Mouse (Mus musculus): ENCODE results near the gene Metap1d.

The Metap1d gene

DNA sequence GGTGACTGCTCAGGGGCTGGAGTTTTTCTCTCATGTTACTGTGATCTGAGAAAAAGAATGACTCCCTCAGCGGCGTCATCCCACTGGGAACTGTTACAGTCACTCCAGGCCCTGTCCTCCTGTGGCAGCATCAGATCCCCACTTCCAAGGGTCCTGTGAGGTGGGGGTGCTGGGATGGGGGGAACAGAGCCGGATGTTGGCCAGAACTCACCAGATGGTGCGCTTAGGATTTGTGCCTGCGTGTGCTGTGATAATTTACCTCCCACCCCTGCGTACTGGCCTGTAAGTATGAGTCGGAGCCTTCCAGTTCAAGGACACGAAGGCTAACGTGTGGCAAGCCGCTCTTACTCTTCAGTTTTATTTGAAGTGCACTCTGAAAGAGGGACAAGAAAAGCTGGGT is 22.2 kb downstream of the Metap1d start:
- no peak for DNase-seq (ENCODE audit: low read depth, low spot score)

DNA sequence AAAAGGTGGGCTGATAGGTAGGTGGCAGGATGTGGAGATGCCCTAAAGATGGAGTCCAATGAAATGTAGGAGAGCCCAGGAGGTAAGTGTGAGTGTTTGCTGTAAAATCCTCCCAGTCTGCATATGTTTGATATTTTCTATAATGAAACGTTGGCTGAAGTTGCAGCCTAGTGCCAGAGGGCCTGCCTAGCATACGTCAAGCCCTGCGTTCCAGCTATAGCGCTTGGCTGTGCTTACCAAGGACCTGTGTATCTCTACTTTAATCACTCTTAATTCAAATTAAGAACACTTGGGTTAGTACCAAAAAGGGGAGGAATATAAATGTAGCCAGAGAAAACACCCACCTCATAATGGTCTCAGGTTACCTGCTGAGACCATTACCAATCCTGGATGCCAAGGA is 22.7 kb downstream of the Metap1d start:
- no peak for DNase-seq (ENCODE audit: low read depth, low spot score)

DNA sequence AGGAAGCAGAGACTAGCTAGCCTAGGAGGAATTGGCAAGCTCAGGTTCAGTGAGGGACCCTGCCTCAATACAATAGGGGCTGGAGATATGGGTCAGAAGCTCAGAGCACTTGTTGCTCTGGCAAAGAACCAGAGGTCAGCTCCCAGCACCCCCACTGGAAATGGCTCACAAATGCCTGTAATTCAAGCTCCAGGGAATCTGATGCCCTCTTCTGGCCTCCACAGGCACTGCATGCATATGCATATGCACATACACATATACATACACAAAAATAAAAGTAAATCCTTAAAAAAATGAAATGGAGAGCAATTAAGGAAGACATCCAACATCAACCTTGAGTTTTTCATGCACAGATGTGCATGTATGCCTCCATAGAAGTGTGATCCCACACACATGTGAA is 24.7 kb downstream of the Metap1d start:
- no peak for DNase-seq (ENCODE audit: low read depth, low spot score)

DNA sequence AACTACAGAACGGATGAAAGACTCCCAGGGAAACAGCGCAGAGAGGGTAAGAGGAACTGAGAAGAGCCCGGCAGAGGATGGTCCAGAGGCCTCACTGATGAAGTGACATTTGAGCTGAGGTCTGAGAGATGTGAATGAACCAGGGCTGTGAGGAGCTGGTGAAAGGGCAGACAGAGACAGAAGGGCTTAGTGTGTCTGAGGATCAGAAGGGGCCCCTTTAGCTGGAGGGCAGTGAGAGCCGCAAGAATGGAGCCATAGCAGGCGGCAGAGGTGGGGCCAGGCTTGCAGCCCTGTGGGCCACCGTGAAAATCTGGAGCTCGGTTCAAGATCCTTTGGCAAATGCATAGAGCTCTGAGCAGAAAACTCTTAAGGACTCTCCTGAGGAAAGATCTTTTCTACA is 26.8 kb downstream of the Metap1d start:
- peak; percentile 37 for DNase-seq (ENCODE audit: low read depth, low spot score)

DNA sequence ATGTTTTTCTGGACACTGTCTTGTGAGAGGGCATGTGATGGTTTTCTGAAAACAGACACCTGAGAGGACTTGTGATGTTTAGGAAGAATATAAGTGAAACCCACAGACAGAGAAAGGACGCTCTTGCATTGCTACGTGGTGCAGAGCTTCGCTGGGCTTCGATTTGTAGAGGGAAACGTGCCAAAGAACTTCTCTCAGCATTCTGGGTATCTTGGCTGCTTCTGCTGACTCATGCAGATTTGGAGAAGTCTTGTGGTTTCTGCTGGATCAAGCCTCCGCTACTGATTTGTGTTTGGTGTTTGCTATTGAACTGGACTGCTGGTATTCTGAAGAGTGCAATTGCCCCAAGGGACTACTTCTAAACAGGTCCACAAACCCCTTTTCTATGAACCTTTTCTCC is 28.7 kb downstream of the Metap1d start:
- no peak for DNase-seq (ENCODE audit: low read depth, low spot score)

DNA sequence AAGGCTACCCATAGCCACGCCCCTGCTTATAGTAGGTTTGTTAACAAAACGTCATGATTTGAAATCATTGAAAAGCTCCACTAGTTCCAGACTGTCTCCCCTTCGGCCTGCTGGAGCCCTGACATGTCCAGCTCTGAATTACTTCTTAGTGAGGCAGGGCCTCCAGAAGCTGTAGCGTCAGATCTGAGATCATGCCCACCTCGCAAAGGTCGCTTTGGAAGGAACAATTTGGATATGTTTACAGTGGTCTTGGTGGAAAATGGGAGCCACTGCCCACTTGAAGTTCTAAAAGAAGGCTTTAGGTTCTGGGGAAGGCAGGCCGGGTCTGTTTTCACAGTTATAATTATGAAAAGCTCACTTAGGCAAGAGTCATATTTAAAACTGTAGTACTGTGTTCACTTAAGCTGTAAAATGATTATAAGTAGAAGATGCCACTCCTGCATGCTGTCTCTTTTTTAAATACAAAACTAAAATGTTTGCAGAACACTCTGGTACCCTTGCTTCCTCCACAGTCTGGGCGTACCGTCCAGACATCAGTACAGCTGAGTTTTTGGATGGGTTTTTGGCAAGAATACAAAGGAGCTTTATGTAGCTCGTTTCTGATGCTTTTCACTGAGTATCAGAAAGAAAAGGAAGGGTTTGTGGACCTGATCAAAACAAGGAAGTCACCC is 30.1 kb downstream of the Metap1d start:
- DNase-seq (ENCODE audit: low read depth, low spot score): no peak

DNA sequence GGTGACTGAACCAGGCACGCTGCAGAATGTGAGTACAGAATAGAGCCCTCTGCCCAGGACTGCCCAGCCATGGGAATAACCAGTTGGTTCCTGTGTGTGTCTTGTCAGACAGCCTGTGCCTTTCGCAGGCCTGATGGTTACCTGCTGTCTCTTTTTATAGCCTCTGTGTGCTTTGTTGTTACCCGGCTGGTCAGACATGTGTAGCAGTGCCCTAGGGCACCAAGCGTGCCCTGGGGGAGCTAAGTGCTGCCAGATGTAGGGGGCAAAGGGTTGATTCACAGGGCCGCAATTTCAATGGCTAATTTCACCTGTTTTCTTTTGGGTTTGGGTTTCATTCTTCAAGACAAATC is 30.6 kb downstream of the Metap1d start:
- peak; percentile 34 for DNase-seq (ENCODE audit: low read depth, low spot score)

DNA sequence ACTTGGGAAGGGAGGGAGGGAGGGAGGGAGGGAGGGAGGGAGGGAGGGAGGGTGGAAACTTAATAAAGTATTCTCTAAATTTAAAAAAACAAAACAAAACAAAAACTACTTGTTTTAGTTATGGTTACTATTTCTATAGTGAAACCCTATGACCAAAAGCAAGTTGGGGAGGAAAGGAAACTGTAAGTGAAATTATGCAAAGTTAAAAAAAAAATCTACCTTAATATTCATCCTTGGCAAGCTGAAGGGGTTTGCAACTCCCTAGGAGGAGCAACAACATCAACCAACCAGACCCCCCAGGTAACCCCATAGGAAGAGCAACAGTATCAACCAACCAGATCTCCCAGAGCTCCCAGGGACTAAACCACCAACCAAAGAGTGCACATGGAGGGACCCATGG is 38.2 kb downstream of the Metap1d start:
- DNase-seq (ENCODE audit: low read depth, low spot score): no peak

DNA sequence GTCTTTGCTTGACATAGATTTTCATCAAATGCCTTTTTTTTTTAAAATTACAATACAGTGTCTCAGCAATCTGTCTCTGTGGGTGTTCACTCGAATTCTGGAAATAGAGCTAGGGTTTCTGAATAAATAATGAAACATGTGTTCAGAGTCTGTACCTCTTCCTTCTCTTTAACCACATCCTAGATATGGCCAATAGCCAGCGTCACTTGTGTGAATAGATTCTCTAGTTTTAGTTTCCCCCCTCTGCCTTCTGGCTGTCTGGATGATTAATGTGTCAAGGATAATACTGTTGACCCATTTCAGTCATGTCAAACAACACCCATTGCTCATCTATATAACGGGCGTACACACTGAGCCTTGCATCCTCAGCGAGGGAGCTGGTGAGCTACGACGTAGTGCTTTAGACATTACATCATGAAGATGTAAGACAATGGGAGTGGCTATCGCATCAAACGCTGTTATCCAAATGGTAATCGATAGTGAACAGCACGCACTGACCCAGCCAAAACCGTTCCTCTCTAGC is 40.1 kb downstream of the Metap1d start:
- no peak for DNase-seq (ENCODE audit: low read depth, low spot score)

DNA sequence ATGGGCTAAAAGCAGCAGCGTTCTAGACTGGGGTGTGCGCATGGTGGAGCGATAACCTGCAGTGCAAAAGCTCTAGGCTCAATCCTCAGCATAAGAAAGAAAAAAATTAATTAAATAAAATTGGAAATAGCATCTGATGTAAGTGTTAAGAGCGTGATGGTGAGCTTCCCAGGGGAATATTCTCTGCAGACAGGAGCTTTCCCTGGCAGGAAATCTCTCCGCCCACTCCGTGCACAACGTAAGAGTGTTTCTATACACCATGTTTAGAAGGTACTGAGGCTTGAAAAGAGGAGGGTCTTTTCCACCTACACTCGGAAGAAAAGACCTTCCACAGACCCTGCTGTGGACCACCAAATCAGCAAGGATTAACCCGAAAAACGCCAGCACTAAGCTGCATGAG is 41.4 kb downstream of the Metap1d start:
- DNase-seq (ENCODE audit: low read depth, low spot score): no peak

DNA sequence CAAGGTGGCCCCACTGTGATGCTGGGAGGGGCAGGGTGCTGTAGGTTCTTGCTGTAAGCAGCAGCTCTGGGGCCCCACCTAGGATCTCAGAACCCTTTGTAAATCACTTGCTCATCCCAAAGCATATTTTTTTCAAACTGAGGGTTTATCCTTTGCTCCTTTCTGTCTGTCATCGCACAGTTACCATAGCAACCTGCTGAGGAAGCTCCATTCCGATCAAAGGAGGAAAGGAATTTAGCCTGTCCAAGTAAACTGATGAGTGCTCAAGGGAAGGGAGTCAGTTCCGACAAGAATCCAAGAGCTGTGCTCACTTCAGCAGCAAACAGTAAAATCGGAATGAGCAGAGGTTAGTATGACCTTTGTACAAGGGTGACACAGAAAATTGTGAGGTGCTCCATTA is 41.9 kb downstream of the Metap1d start:
- DNase-seq (ENCODE audit: low read depth, low spot score): no peak

DNA sequence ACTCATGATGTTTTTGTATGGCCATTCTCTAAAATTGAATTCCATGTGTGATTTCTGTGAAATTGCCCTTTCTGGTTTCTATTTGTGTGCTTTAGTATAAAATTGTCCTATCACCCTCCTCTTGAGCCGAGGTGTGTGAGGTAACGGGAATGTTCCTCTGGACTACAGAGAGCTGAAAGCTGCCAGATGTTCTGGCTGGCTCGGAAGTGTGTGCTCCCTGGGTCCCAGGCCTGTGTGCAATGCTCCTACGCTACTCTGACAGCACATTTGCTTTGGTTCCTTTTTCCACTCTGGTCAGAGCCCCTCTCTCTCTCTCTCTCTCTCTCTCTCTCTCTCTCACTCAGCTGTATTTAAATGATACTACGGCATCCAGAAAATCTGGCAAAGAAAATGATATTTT is 44.1 kb downstream of the Metap1d start:
- no peak for DNase-seq (ENCODE audit: low read depth, low spot score)

DNA sequence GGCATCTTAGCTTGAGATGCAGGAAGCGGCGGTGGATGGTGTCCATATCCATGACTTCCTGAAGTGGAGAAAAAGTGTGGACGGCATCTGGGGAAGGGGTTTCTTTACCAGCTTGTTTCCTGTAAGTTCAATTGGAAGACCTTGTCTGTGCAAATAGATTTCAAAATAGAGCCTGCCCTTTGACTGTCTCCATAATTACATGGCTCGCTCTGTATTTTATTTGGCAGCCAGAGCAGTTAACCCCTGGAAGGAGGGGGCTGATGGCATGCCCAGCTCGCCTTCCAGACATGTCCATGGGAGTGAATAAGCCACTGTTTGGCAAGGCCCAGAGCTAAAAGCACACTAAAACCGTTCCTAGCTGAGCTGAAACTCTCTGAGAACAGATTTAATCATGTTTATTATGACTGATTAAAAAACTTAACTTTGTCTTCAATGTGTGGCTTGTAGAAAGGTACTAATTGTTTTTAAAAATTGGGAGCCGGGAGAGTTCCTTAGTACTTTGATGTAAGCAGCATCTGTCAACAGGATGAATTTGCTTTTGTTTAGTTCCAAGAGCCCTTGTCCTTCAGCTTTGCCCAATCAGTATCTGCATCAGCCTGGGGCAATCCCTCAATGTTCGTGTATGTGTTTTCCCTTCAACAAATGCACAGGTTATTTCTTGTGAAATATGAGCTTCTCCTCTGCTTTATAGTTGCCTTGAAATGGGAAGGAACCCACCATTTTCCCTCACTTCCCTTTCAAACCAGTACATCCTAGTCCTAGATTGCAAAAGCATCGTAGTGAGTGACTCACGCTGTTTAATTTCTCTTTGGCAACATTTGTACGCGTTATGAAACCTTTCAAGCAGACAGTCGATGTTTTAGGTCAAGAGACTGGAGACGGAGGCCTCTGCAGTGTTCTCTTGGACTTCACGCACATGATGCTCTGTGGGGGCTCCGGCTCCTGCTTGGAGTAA is 46.5 kb downstream of the Metap1d start:
- DNase-seq (ENCODE audit: low read depth, low spot score): no peak

DNA sequence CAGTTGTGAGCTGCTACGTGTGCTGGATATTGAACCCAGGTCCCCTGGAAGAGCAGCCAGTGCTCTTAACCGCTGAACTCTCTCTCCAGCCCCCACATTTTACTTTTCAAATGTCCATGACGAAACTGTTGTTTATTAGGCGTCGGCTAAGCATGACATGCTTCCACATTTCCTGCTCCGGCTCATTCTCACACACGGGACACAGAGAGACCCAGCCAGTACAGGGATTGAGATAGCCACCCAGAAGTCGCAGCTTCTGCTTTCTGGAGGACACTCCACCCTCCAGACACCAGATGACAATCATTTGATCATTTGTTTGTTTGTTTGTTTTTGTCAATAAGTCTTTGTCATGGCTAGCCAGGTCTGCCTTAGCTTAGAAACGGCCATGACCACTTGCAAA is 51.8 kb downstream of the Metap1d start:
- DNase-seq (ENCODE audit: low read depth, low spot score): no peak

DNA sequence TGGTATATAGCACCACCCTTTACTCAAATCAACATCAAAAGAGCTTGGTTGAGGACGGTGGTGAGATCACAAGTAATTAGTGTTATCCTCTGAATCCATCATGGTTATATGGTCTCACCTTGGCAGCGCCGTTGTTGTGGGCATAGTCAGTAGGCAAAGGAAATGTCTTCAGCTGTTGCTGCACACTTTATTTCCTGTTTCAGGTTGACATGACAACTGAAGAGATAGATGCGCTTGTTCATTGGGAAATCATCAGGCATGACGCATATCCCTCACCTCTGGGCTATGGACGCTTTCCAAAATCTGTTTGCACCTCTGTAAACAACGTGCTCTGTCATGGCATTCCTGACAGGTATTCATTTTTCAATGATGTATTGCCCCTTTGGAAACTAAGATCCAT is 58.1 kb downstream of the Metap1d start:
- no peak for DNase-seq (ENCODE audit: low read depth, low spot score)

DNA sequence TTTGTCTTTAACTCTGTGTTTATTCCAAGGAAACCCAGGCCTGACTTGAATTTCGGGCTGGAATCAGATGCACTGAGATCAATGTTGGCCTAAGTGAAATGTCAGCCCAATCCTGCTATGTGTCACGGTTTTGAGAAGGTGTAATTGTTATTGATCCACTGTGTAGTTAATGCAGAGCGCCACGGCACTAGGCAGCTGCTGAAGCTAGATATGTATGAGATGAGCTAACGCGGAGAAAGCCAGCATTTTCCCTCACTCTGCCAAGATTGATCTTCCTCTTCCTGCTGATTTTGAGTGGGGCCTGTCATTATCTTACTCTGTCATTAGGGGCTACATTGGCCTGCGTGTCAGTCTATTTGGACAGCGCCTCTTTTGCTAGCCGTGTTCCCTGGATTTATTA is 59.2 kb downstream of the Metap1d start:
- no peak for DNase-seq (ENCODE audit: low read depth, low spot score)

DNA sequence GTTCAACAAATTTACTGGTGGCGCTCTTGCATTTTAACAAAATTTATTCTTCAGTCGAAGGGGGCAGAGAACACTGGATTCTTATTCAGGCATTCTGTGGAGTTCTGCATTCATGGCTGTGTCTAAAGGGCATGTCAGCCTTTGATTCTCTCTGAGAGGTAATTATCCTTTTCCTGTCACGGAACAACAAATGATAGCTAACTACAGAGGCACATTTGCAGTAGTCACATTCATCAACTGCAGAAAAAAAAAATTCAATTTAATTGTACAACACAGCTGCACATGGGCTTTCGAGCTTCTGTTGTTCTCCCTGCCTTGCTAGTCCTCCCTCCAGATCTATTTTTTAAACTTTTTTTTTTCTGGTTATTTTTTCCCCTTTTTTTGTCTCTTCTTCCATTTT is 63.9 kb downstream of the Metap1d start:
- DNase-seq (ENCODE audit: low read depth, low spot score): no peak

DNA sequence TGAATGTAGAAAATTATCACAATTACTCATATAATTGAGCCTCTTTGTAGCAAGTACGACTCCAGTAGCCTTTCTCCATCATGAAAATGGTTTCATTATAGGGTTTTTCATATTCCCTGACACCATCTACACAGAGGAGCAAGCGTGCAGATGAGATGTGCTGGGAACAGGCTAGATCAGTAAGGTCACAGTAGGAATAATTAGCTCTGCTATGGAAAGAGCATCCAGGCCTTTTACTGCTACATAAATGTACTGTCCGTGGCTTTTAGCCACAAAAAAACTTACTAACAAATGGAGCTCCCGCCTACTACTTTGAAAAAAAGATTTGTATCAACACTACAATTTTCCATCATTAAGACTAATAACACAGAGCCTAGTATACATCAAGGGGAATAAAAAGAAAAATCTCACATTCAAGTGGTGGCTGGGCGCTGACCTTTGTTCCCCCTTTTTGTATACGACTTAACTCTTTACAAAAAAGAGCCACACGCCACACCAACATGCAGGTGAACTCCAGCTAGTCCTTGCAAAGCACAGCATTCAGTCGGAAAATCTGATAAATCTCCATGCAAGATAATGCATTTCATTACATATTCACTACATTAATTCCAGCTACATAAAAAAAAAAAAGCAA is 64.5 kb downstream of the Metap1d start:
- no peak for DNase-seq (ENCODE audit: low read depth, low spot score)

DNA sequence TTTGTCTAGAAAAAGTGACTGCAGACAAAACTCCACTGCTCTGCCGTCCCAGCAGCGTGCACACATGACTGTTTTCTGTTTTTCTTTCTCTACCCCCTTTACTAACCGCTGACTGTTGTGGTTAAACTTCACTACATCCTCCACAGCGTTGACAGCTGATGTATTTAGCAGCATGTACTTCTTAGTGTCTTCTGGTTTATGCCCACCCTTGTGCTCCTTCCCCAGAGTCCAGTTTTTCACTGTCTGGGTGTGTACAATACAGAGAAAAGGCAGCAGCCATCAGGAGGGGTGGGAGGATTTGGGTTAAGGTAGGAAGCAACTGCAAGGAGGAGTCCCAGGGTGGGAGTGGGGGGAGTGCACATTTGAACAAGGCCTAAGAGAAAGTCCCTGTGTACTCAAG is 69.8 kb downstream of the Metap1d start:
- no peak for DNase-seq (ENCODE audit: low read depth, low spot score)

DNA sequence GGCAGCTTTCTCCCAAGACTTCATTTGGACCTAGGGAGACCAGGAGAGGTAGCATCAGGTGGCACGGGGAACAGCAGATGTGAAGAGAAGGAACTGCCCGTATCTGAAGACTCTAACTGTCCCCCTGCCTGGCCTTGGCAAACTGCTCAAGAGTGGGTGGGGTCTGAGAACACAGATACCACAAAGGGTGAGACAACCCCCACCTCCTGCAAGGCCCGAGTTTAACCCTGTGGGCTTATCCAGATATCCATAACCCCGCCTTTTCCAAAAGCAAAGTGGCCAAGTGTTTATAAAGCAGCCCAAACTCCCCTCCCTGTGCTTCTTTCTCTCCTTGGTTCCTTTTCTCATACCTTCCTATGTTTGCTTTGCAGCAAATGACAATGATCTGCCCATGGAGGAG is 70.4 kb downstream of the Metap1d start:
- DNase-seq (ENCODE audit: low read depth, low spot score): no peak

DNA sequence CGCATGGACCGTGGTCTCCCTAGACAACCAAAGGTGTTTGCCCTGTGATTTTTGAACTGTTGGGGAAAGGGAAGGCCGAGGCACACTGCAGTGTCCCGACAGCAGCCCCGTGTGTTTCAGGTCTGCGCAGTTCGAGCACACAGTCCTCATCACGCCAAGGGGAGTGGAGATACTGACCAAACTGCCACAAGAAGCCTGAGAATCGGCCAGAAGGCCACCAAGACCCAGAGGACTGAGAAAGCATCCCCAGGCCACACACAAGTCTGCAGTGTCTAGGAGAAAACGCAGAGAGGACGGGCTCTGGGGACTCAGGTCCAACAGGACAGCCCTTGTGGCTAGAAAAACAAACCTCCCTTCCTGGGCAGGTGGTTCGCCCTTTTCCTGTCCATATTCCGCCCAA is 71.7 kb downstream of the Metap1d start:
- no peak for DNase-seq (ENCODE audit: low read depth, low spot score)

DNA sequence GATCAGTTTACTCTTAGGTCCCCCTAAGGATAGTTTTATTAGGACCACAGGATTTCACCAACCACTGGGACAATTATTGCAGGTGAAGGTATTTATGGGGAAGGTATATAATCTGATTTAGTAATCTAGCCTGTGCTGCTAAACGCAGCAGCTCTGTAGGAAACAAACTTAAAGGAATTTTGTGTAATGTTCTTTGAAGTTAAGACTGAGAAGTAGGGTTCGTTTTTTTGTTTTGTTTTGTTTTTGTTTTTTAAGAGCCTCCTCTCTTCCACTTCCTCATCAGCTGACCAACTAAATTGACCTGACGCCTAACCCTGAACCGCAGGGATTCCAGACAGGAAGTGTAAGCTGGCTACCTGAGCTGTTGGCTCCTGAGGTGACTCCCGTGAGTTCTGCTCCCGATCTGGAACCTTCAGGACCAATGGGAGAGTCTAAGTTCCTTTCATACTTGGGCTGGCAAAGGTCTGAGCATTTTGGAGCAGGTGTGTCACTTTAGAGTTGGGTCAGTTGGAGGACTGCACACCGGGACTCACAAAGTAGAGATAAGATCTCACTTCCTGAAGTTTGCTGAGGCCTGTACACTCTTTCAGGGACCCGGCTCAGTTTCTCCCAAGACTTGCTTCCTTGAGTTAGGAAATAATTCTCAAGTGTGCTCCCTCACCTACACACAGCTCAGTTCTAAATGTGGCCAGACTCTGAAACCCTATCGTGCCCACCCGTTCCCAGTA is 73.7 kb downstream of the Metap1d start:
- DNase-seq (ENCODE audit: low read depth, low spot score): no peak
